Mouse (Mus musculus) kidney, postnatal 25 days (tissue): ENCODE data around the gene Lgr6.

ENCODE experiments used
- DNase-seq, 2 experiments: peaks; one replicate each; pipeline ENCODE4 v3.0.0; 2021; ENCODE audit warnings: mixed read lengths in 2 of 2

Lgr6 gene

GRCm38 (mm10) chr1:135105124-135105523 is at the start of gene Lgr6:
TSS of gene Lgr6 (minus strand) at chr1:135105276.
- no peak for DNase-seq

DNA sequence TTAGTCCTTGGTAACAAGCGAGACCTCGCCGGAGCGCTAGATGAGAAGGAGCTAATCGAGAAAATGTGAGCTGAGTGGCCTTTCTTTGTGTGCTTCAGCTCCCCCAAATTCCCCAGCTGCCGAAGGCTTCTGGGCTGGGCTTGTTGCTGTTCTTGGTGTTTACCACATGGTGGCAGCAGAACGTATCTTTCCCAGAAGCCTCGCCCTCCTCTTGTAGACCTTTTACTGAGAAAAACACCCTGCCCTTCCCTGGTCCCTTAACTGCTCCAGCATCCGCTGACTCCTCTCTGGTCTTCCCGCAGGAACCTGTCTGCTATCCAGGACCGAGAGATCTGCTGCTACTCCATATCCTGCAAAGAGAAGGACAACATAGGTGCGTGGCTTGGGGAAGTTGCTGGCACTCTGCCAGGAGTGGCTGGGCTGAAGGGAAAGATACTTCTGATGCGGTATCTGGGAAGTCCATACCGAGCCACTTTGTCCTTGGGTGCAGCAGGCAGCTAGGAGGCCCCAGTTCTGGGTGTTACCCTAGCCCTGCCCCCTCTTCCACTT is 49.4 kb upstream of the Lgr6 start:
- DNase-seq: peak; percentile 70 to 71

GRCm38 (mm10) chr1:135154011-135154410 is 48.9 kb upstream of the Lgr6 start:
- DNase-seq: peak in 1 of 2 experiments; percentile 34

GRCm38 (mm10) chr1:135148996-135149395 is 43.9 kb upstream of the Lgr6 start:
- DNase-seq: no peak

DNA sequence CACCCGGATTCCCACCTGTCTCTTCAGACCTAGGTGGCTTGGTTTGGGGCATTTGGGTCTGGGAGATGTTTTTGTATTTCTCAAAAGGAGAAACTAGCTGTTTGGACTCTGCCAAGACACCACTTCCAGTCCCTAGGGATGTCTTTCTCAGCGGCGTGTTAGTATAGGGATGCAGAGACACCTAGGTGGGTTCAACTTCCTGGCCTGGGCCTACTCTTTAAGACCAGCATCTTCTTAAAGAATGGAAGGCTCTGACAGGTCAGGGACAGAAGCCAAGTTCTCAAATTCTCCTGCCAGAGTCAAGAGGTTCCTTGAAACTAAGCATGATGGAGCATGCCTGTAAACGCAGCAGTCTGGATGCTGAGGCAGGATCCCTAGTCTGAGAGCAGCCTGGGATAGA is 43.4 kb upstream of the Lgr6 start:
- no peak for DNase-seq

DNA sequence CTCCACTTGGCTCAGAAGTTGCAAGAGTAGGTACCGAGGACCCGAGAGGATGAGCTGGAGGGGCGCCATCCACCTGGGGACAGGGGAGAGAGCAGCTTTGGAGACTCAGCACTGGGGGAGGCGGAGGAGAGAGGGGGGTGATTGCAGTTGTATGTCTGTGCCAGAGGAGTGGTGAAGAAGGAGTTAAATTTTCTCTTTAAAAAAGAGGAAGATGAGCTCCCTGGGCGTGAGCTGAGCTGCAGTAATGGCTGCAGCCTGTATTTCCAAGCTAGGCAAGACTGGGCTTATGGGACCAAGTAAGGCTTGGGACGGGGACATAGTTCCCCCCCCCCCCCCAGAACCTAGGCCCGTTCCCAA is 42.6 kb upstream of the Lgr6 start:
- DNase-seq: no peak

- peak; percentile 95 to 97 for DNase-seq
Measured at GRCm38 (mm10) chr1:135146946-135147701, 42.0 kb upstream of the Lgr6 start.

DNA sequence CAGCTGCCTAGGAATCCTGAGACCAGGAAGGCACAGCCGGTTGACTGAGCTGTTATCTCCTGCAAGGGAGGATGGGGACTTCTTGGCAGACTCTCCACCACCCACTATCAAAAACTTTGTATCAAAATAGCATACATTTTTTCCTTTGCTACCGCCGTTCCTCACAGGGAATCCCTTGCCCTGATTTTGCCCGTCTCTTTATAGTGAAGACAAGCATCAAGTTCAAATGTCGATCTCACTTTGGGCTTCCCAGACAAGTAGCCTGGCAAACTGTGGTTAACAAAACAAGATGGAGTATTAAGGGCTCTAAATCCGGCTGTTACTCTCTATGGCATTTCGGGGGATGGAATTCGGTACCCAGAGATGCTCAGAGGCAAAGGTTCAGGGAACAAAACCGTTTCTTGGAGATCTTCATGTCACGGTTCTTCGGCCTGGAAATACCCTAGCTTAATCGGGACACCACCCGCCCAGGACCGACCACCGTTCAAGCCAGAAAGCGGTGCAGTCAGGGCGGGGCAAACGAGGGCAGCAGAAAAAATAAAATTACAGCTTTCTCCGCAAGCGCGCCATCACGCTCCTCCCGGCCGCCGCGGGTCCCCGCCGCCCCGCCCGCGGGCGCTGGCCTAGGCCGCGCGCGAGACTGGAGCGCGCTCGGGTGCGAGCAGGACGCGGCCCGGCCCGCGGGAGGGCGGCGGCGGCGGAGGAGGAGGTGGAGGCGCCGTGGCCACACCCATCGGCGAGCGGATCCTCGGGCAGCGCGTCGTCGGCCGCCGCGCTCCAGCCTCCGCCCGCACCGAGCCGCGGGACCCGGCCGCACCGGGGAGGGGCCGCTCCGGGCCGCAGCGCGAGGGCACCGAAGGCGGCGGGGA is 41.2 kb upstream of the Lgr6 start, which contains the start of gene Arl8a:
TSS of gene Arl8a (plus strand) at position 748 of the 869 bp plus-strand sequence.
- DNase-seq: peak; percentile 86 to 94

- DNase-seq: no peak
Measured at GRCm38 (mm10) chr1:135143940-135144339, 38.9 kb upstream of the Lgr6 start.

DNA sequence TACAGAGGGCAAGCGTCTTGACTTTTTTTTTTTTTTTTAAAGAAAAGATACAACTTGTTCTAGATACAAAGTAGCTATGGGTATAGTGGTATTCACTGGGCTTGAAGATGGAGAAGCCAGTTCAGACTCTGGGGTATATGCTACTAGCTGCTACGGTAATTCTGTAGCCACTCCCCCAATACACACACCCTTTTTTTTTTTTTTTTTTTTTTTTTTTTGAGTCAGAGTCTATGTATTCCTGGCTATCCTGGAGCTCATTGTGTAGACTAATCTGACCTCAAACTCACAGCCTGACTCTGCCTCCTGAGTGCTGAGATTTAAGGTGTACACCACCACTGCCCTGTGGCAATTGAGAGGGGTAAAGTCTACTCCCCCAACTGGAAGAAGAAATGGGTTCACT is 37.4 kb upstream of the Lgr6 start:
- no peak for DNase-seq

DNA sequence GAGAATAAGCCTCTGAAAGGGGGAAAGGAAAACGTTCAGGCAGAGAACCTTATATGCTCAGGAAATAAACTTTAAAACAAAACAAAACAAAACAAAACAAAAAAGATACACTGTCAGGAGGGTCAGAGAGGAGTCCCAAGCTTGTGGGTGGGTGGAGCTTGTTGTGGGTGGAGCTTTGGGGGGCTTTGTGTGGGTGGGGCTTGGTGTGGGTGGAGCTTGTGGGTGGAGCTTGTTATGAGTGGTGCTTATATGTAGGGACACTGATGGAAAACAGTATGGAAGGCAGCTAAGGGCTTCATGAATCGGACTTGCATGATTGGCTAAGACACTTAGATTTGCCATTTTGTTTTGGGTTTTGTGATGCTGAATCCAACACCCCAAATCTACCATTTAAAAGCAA is 34.8 kb upstream of the Lgr6 start:
- no peak for DNase-seq

DNA sequence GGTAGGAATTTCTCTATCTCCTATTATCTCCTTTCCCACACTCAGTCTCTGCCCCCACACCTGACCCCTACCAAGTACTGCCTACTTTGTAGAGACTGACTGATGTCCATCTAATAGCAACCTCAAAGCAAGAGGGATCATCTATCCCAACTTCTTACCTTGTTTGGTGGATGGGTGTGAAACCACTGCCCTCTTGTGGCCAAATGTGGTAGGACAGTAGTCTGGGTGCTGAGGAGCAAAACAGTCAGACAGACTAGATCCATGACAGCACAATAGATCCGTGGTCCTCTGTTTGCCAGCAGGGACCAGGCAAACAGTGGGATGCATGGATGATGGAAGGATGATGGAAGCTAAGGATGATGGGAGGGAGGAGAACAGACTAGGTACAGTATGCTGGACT is 31.4 kb upstream of the Lgr6 start:
- DNase-seq: peak in 1 of 2 experiments; percentile 81

DNA sequence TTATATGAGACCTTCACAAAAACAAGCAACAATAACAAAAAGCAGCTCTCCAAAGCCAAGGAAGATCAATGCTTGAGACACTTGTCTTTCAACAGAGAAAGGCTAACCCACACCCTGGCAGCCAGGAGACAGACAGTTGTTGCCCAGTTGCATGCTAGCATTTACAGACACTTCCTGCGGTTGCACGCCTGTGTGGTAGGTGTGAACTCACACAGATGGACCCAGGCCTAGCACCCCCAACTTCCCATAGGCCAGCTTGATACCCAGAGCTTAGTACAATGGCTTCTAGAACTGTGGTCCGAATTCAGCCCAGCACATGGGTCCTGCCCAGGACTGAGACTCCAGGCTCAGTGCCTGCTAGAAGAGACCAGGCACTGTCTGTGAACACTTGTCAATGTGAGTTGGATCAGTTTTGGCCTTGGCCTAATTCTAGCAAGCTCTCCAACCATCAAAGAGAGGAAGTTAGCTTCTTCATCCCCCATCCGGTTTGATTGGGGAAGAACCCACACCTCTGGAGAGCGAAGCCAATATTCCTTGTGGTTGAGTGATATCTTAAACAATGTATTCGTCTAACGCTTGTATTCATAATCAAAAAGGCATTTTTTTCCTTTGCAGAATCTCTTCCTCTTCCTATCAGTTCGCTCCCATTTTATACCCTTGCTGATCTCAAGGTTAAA is 30.2 kb upstream of the Lgr6 start:
- no peak for DNase-seq

GRCm38 (mm10) chr1:135133678-135134435 is 28.8 kb upstream of the Lgr6 start:
- DNase-seq: no peak

DNA sequence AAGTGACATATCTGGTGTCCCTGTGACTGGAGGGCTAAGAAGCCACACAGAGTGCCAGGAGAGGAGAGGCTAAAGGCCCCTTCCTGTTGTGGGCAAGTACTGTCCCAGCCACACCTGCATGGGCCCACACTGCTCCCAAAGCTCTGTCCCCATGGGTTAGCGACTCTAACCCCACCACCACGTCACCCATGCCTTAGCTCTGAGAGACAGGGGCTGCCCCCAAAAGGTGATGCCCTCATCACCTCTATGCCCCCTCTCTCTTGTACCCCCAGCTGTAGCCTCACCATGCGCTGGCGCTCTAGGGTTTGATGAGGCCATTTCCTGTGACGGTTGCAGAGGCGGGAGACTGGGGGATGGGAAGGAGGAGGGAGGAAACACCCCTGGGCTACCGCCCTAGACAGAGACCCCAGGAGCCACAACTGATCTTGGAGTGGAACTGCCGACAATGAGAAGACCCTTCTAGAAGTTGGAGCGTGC is 27.9 kb upstream of the Lgr6 start:
- DNase-seq: no peak

GRCm38 (mm10) chr1:135132473-135132872 is 27.4 kb upstream of the Lgr6 start, which contains the start of gene Ptpn7:
TSS of gene Ptpn7 (plus strand) at chr1:135132700.
- peak; percentile 72 to 79 for DNase-seq

GRCm38 (mm10) chr1:135131560-135131959 is 26.5 kb upstream of the Lgr6 start:
- no peak for DNase-seq

DNA sequence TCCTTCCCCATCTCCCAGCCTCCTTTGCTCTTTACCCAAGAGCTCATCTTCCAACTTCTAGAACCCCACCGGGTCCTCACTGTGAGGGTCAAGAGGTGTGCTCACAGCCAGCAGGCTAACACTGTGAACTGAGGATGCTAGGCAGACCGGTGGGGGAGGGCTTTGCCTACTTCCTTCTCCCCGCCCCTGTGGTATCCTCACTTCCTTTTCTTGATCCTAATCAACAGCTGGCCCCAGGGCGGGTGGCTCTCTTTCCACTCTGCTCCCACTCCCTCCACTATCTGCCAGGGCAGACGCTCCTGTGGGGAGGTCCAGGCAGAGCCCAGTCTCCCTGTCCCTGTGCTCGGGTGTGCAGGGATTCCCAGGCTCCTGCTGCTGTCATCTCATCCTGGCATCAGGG is 26.0 kb upstream of the Lgr6 start:
- DNase-seq: peak in 1 of 2 experiments; percentile 61

DNA sequence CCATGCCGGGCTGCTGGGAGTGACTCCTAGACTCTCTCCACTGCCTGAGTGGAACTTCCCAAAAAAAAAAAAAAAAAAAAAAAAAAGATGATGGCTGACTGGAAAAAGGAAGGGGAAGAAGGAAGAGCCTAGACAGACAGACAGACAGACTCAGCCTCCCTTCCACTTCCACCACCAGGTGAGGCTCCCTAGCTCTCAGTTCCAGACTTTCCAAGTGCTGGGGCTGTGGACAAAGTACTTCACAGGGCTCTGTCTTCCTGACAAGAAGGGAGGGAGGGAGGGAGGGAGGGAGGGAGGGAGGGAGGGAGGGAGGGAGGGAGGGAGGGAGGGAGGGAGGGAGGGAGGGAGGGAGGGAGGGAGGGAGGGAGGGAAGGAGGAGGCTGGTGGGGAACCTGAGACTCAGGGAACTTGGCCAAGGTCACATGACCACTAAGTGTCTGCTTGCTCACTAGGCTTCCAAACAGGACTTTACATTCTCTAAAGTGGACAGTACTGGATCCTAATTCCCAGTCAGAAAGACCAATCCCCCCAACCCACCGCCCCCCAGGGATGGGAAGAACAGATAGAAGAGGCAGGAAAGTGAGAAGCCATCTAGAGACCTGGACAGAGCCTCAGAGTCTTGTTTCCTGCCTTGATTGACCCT is 25.4 kb upstream of the Lgr6 start:
- DNase-seq: peak; percentile 53 to 61

DNA sequence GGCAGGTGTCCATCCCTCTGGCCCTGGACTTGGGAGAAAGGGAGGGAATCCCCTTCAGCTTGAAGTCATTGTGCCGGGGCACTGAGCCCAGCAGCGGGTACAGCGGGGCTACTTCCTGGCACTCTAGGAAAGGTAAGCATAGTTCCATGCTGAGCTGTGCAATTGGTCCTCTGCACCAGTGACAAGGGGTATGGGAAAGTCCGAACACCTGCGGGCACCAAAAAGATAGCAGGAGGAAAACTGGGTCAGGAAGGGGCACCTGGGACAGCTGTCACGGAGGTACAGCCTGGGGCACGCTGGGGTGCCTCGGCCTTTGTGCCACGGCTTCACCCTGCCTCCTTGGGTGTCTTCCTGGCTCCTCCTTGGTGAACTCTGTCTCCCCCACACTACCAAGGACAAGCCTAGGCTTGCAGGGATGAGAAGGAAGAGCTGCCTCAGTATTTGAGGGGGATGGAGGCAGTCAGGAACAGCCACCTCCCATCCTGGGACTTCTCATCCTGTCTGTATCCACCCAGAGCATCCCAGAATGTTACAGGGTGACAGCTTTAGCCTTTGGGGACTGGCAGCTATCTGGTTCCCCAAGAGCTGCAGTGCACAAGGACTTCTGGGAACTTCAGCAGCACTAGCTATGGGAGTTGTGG is 24.6 kb upstream of the Lgr6 start:
- DNase-seq: no peak

DNA sequence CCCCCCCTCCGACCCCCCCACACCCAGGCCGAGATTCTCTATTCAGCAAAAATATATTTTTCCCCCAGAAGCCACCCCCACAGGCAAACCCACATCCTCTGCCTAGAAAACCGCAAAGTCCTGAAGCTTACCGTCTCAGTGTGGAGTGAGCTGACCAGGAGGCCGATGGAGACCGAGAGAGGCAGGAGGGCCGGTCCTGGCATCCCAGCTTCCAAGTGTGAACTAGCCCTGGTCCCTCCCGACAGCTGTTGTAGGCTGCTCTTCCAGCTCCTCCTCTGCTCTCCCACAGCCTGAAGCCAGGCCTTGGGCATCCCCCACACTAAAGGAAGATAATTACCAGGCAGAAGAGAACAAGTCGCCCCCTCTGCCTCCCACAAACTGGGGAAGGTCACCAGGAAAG is 23.9 kb upstream of the Lgr6 start:
- DNase-seq: no peak
